ENCODE assay signal across 8 mouse cellular contexts in genomic region chr7:130545401-130545800, GRCm38 (mm10). TPM values are rescaled to one million over a fixed set of nuclear protein-coding genes. Genes with fewer than 3 reads are reported as not detected.
A peak's percentile ranks its signal among the peaks of the same experiment; 100 is the strongest.
DNase-seq lines count a peak whose midpoint lies in the region; ATAC-seq lines count a peak whose summit lies in the region.

No protein-coding gene starts in this region.

- H3K9me3 ChIP-seq in hindbrain, embryonic 12.5 days (replicated peaks): no peaks in the 10 kb centered on the region
- H3K9me3 ChIP-seq in hindbrain, embryonic 16.5 days (ENCODE audit: control insufficient read depth, low read length): no peaks in the 10 kb centered on the region
- H3K9me3 ChIP-seq in embryonic facial prominence, embryonic 10.5 days: no peaks in the 10 kb centered on the region
- no peaks in the 10 kb centered on the region for H3K9me3 ChIP-seq in midbrain, embryonic 14.5 days (ENCODE audit: control insufficient read depth, low read length)

- ATAC-seq in hindbrain, embryonic 12.5 days (ENCODE audit: low FRiP score): no peak
- no peak for ATAC-seq in hindbrain, embryonic 16.5 days
- ATAC-seq in midbrain, embryonic 14.5 days (ENCODE audit: low FRiP score, low TSS enrichment): no peak

- no peaks in the 10 kb centered on the region for H3K27me3 ChIP-seq in hindbrain, embryonic 12.5 days
- no peaks in the 10 kb centered on the region for H3K27me3 ChIP-seq in hindbrain, embryonic 16.5 days (replicated peaks; ENCODE audit: control insufficient read depth, insufficient read depth, low read length)
- H3K27me3 ChIP-seq in embryonic facial prominence, embryonic 10.5 days (replicated peaks; ENCODE audit: low read depth, poor library complexity, severe bottlenecking): no peaks in the 10 kb centered on the region
- no peaks in the 10 kb centered on the region for H3K27me3 ChIP-seq in midbrain, embryonic 14.5 days (ENCODE audit: control insufficient read depth, insufficient read depth, low read length)

- H3K27ac ChIP-seq in hindbrain, embryonic 12.5 days: no peak overlapping the region
- no peak overlapping the region for H3K27ac ChIP-seq in hindbrain, embryonic 16.5 days (ENCODE audit: low read depth, low read length)
- no peak overlapping the region for H3K27ac ChIP-seq in embryonic facial prominence, embryonic 10.5 days (replicated peaks)
- H3K27ac ChIP-seq in midbrain, embryonic 14.5 days (replicated peaks; ENCODE audit: low read depth, low read length): no peak overlapping the region

- peaks cover 31% of the 10 kb centered on the region for H3K36me3 ChIP-seq in hindbrain, embryonic 12.5 days
- peaks cover 12% of the 10 kb centered on the region for H3K36me3 ChIP-seq in hindbrain, embryonic 16.5 days (ENCODE audit: control insufficient read depth, insufficient read depth, low read length)
- H3K36me3 ChIP-seq in embryonic facial prominence, embryonic 10.5 days (replicated peaks): peaks cover 52% of the 10 kb centered on the region
- H3K36me3 ChIP-seq in midbrain, embryonic 14.5 days (ENCODE audit: control insufficient read depth, insufficient read depth, low read length): peaks cover 33% of the 10 kb centered on the region

- peak overlapping the region; percentile 92 for H3K9ac ChIP-seq in hindbrain, embryonic 12.5 days
- no peak overlapping the region for H3K9ac ChIP-seq in hindbrain, embryonic 16.5 days (ENCODE audit: low read depth, low read length)
- peak overlapping the region; percentile 87; the same call in 1 of the 2 replicates for H3K9ac ChIP-seq in midbrain, embryonic 14.5 days (replicated peaks; ENCODE audit: low read length)

- H3K4me3 ChIP-seq in hindbrain, embryonic 12.5 days: no peak overlapping the region
- no peak overlapping the region for H3K4me3 ChIP-seq in hindbrain, embryonic 16.5 days (ENCODE audit: low read length)
- H3K4me3 ChIP-seq in embryonic facial prominence, embryonic 10.5 days: peak overlapping the region; percentile 91
- no peak overlapping the region for H3K4me3 ChIP-seq in midbrain, embryonic 14.5 days (replicated peaks; ENCODE audit: low read depth, low read length)

- peaks cover 16% of the 10 kb centered on the region for H3K4me1 ChIP-seq in hindbrain, embryonic 12.5 days
- peaks cover 15% of the 10 kb centered on the region for H3K4me1 ChIP-seq in hindbrain, embryonic 16.5 days (ENCODE audit: control insufficient read depth, insufficient read depth, low read depth, low read length)
- peaks cover 12% of the 10 kb centered on the region for H3K4me1 ChIP-seq in embryonic facial prominence, embryonic 10.5 days
- H3K4me1 ChIP-seq in midbrain, embryonic 14.5 days (ENCODE audit: control insufficient read depth, insufficient read depth, low read length): peaks cover 8% of the 10 kb centered on the region

- DNase-seq in embryonic facial prominence, embryonic 10.5 days (ENCODE audit: low spot score): no peak
- peak; percentile 17 for DNase-seq in induced T-regulatory cell, adult 2 months (ENCODE audit: low read depth)
- no peak for DNase-seq in midbrain, embryonic 14.5 days
- DNase-seq in testis, postnatal 14 days (ENCODE audit: low spot score): no peak
- DNase-seq in right cerebral cortex, postnatal 4 days: no peak
- DNase-seq in yolk sac, embryonic 10.5 days (ENCODE audit: low spot score): no peak

- 95% methylated on average over 5 of the region's 5 CpGs for WGBS in hindbrain, embryonic 12.5 days
- WGBS in hindbrain, embryonic 16.5 days: 95% methylated on average over 5 of the region's 5 CpGs
- WGBS in embryonic facial prominence, embryonic 10.5 days: 91% methylated on average over 5 of the region's 5 CpGs
- 94% methylated on average over 5 of the region's 5 CpGs for WGBS in midbrain, embryonic 14.5 days

- H3K4me2 ChIP-seq in hindbrain, embryonic 12.5 days (replicated peaks): peak overlapping the region; percentile 75
- no peak overlapping the region for H3K4me2 ChIP-seq in hindbrain, embryonic 16.5 days (ENCODE audit: low read length)
- peak overlapping the region; percentile 78 for H3K4me2 ChIP-seq in midbrain, embryonic 14.5 days (ENCODE audit: low read length)

RNA-seq across cellular contexts. Expression of gene Ate1, which starts 25.2 kb away (rescaled TPM):
- 59.5 and 71.2 TPM in 2 replicates for polyA plus RNA-seq in hindbrain, embryonic 12.5 days (2016; fragmentation: Nextera tagmentation; extraction: Ambion mirVana)
- 102 and 109 TPM in 2 replicates for polyA plus RNA-seq in hindbrain, embryonic 16.5 days (2015; fragmentation: Nextera tagmentation; extraction: Ambion mirVana)
- 48.0 and 56.9 TPM in 2 replicates for polyA plus RNA-seq in embryonic facial prominence, embryonic 10.5 days (2016; fragmentation: Nextera tagmentation; extraction: Ambion mirVana)
- 113 and 122 TPM in 2 replicates for polyA plus RNA-seq in midbrain, embryonic 14.5 days (2014; fragmentation: Nextera tagmentation; extraction: Ambion mirVana)

RNA-seq across cellular contexts. Expression of gene Nsmce4a, which starts 27.5 kb away (rescaled TPM):
- polyA plus RNA-seq in hindbrain, embryonic 12.5 days (2016; fragmentation: Nextera tagmentation; extraction: Ambion mirVana): 132 and 145 TPM in 2 replicates
- 72.9 and 75.7 TPM in 2 replicates for polyA plus RNA-seq in hindbrain, embryonic 16.5 days (2015; fragmentation: Nextera tagmentation; extraction: Ambion mirVana)
- 196 and 197 TPM in 2 replicates for polyA plus RNA-seq in embryonic facial prominence, embryonic 10.5 days (2016; fragmentation: Nextera tagmentation; extraction: Ambion mirVana)
- polyA plus RNA-seq in midbrain, embryonic 14.5 days (2014; fragmentation: Nextera tagmentation; extraction: Ambion mirVana): 99.1 and 114 TPM in 2 replicates

RNA-seq across cellular contexts. Expression of gene Tacc2, which starts 31.8 kb away (rescaled TPM):
- polyA plus RNA-seq in hindbrain, embryonic 12.5 days (2016; fragmentation: Nextera tagmentation; extraction: Ambion mirVana): 69.4 and 75.5 TPM in 2 replicates
- 49.7 and 57.8 TPM in 2 replicates for polyA plus RNA-seq in hindbrain, embryonic 16.5 days (2015; fragmentation: Nextera tagmentation; extraction: Ambion mirVana)
- 44.0 and 49.6 TPM in 2 replicates for polyA plus RNA-seq in embryonic facial prominence, embryonic 10.5 days (2016; fragmentation: Nextera tagmentation; extraction: Ambion mirVana)
- 50.8 and 72.4 TPM in 2 replicates for polyA plus RNA-seq in midbrain, embryonic 14.5 days (2014; fragmentation: Nextera tagmentation; extraction: Ambion mirVana)
